Mouse (Mus musculus) thymus, postnatal 25 days (tissue): Measurements from ENCODE around the gene Casq2.

Experiments used
- DNase-seq: peaks from one replicate; pipeline ENCODE4 v3.0.0; 2022

Casq2 gene

DNA sequence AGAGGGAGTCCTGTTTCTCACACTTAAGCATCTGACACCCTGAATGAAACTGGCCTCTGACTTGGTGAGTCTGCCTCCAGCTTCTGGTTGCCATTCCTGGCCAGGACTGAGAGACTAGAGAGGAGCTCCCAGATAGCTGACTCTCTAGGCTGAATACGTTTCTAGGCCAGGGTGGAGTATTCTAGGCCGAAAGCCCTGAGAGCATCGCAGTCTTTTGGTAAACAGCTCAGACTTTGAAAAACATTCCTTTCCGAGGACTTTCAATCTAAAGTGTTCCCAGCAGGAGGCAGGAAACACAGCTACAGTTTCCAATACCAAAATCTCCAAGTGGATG is 80.0 kb downstream of the Casq2 start:
- DNase-seq, result no peak

DNA sequence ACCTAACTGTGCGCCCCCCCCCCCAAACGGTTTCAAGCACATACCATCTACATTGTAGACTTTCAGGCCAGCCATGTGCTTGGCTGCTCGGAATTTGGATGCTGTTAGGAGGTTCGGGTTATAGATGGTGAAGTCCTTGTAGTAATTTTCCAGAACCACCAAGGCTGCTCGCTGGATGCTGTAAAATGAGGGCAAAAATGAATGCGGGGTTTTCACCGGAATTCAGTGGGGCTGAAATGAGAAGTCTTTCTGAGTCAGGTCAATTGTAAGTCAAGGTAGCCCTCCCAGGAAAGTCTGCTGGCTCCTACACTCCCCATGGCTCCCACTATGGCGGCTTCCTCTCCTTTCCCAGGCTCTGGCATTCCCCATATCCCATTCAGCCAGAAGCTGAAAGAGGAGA is 80.6 kb downstream of the Casq2 start:
- DNase-seq, result no peak

DNA sequence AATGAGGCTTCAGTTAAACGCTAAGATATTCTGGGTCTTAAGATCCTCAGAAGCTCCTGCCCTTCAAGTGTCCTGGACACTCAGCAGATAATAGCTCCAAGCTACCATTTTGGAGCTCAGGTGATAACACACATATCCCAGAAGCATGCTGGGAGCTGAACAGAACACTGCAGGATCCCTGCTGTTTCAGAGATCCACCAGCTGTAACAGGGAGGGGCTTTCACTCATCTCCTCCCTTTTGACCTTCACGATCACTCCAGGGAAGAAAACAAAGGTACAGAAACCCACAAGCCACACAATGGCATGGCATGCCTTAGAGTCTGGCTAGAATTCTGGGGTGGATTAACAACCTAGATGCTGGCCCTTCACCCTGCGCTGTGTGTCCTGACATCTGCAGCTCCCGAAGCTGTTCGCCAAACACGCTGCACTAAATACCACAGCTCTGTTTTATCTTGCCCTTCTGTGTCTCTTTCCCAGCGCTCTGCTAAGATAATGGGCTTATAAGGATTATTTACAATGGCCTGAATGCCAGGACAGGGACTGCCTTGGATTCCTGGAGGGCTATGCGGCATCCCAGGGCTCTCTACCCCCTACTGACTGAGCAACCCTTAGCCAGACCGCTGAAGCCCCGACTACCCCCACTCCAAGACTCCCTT is 81.5 kb downstream of the Casq2 start:
- DNase-seq, result no peak

DNA sequence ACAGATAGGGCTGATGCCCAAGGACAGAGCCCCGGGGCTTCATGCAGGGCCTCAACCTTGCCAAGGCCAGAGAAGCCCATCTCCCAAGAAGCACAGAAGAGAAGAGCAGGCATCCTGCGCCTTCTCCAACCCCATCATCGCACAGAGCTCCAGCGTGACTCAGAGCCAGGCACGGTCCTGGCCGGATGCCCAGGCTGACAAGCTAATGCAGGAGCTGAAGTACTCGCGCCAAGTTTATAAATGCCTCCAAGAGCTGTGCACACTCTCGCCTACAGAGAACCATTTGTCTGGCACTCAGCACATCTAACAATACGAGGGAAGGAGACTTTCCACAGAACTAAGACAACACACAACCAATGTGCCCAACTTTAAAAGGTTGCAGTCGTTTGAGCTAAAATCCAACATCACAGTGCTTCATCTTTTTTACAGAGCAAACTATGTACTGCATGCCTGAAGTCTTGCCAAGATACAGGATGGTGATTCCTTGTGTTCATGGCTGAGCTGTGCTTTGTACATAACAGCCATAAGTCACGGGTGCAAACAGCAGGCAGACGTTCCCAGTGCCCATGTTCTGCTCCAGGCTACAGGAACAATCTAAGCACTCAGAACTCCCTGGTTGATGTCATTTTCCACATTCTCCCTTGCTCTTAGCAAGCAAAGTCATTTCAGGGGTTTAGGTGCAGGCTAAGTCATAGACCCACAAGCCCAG is 83.1 kb downstream of the Casq2 start:
- no peak for DNase-seq

DNA sequence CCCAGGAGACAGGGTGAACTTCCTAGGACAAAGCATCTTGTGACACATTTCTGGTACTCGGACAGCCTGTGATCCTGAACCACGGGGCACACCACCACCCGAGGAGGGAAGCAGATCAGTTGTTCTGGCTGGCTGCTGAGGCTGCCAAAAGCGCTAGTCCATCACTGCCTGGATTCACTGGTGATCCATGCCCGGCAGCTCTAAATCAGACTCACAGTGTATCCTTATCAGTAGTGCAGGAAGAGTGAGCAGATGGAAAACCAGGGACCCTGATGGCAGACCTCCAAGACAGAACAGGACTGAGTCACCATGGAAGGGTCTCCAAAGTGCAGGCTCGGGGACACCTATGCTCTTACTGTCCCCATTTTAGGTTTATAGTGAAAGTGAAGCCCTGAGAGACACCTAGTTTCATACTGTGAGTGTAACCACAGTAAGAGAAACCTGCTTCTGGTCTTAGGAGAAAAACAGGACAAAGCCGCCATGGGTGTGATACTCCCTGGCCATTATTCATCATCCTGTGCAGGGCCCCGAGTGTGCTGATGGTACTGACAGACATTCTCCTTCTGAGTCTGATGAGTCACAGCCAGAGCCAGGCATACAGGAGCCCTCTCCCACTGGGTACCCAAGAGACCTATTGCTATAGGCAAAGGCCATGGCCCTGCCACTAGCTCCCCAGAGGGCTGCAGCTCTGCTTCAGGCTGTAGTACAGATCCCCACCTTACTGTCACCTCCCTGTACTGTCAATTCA is 88.1 kb downstream of the Casq2 start:
- DNase-seq, result no peak

DNA sequence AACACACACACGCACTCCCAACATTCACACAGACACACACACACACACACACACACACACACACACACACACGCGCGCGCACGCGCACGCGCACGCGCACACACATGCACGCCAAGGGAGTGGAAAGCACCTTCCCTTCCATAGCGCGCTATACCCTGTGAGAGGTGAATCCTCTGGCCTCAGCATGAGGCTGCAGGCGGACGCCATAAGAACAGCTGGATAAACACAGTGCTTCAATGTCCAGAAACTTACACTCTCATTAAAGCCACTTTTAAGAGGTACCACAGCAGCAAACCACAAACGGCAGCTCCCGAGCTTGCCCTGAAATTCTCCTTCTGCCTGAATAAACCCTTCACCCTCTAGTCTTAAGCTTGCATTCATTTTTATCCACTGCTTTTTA is 89.5 kb downstream of the Casq2 start:
- DNase-seq, result no peak

DNA sequence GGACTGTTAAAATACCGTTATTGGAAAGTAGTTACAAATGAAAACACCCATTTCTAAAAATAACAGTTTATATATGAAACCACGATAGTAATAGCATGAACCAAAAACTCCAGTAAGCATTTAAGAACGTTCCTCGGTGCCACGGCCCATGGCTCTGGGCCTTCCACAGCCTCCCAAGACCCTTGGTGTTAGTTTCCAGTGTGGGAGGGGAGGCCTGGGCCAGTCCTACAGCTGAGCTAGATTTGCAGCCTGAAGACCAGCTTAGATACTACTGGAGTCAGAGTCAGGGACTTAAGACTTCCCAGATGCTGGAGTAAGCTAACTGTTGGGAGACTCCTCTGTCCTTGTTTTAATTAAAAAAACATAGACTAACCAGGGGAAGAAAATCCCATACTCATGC is 89.9 kb downstream of the Casq2 start:
- DNase-seq, result no peak

DNA sequence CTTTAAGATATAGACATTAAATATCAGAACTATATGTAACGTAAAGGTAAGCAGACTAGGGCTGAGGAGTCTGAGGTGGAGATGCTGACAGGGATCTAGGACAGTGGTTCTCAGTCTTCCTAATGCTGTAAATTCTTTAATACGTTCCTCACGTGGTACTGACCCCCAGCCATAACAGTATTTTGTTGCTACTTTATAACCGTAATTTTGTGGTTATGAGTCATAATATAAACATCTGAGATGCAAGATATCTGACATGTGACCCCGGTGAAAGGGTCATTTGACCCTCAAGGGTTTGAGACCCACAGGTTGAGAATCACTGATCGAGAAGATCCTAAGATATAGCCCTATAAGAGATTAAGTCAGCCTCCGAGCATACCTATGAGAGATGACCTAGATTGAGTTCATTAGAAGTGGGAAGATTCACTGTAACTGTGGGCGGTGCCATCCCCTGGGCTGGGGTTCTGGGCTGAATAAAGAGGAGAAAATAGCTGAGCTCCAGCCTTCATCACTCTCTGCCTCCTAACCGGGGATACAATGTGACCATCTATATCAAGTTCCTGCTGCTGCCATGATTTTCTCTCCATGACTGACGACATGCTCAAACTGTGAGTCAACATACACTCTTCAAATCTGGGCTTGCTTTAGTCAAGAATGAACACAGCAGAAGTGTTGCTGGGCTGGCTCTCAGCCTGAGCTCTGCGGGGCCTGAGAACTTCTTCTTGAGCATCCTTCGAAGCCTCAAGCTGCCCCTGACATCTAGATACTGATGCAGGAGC is 91.8 kb downstream of the Casq2 start:
- DNase-seq, result no peak

DNA sequence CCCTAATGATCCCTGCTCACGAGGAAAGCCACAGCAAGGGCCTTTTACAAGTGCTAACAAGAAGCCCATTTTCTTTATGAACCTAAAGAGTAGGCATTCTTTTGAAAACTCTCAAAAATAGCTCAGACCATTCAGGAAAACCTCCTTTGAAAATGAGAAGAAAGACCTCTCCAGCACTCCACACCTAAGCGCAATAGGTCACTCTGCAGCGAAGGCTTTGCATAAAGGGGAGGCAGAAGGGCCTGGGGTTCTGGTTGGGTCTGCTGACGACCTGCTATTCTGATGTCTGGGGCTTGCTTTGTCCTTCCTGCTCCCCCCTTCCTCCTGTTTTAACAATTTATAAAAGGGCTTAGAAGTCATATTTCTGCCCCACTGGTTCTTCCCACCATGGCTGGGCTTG is 93.7 kb downstream of the Casq2 start:
- no peak for DNase-seq

DNA sequence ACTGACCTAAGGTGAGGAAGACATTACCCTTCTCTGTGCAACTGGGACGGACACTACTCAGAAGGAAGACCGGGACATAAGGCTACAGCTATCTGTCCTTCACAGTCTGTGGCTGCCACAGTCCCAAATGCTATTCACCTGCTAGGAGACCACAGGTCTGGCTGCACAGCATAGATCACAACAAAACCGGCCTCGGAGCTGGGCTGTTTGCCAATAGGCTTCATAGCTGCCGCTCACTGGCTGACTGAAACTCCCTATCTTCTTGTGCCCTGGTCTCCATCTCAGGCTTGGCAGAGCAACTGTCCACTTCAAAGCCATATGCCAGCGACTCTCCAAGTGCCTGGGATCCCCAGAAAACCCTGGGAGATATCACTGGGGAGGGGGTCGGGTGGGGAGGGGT is 94.5 kb downstream of the Casq2 start:
- no peak for DNase-seq

DNA sequence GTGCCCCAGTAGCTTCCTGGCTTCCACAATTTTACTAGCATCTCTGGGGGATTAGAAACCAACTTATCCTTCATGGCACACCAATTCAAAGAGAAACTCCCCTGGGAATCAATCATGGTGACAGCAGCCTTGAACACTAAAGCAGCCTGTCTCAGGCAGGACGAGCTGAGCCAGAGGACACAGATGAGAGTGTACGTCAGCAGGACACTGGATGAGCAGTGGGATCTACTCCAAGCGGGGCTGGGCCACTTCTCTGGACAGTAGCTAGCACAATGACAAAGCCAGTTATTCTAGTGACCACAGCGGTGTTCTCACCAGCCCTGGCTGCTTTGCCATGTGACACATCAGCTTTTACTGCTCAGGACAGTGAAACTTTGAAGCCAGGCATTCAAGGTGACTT is 95.0 kb downstream of the Casq2 start:
- no peak for DNase-seq

DNA sequence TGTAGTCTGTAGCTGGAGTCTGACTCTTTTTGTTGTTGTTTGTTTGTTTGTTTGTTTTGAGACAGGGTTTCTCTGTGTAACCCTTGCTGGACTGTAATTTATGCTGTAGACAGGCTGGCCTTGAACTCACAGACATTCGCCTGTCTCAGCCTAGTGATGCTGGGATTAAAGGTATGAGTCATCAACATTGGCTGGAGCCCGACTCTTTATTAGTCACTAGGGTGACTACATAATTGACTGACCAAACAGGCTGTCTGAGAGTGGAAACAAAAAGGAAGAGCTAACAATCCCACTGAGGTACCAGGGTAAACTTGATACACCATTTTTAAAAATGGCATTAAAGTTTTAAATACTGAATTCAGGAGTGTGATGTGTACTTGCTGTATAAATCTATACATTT is 96.4 kb downstream of the Casq2 start:
- no peak for DNase-seq

DNA sequence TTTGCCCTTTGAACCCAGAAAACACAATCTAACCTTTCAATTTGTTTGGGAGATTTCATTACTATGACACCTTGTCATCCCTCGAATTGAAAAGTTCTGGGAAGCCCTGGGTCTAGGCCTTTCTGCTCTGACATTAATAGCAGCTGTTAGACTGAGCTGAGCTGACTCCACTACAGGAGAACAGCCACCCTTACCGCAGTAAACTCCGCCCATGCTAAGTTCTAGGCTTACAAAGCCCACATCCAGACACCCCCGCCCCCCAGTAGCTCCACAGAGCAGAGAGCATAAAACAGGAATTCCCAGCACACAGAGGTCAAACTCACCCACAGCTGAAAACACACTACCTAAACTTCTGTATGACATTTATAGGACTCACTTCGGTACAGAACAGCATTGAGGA is 98.5 kb downstream of the Casq2 start:
- DNase-seq, result no peak

DNA sequence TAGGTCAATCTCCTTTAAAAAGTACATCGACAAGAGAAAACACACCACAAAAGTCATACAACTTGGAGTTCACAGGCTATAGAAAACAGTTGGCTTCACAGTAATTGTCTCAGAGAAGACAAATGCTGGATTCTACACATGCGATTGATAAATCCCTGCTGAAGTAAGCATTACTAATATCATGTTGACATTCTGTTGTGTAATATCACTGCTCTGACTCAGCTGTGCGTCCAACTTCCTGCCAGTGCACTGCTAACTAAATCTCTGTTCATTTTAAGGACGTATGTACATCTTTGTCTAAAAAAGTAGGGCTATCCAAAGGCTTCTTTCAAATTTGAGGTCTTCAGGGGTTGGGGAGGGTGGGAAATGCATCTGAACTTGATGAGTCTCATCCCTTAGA is 101.2 kb downstream of the Casq2 start:
- no peak for DNase-seq

DNA sequence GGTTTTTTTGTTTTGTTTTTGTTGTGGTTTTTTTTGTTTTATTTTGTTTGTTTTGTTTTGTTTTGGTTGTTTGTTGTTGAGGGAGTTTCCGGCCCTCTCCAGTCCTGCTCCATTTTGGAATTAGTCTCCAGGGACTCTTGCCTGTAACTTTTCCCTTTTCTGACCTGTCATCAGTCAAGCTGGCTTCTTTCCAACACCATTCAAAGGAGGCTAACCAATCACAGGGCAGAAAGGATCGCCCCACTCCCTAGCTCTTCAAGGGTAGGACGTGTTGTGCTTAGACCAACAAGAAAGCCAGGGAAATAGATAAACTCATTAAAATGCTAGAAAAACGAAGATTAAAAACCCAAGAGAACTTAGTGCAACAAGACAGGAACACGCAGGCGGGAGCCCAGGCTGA is 102.8 kb downstream of the Casq2 start:
- no peak for DNase-seq

DNA sequence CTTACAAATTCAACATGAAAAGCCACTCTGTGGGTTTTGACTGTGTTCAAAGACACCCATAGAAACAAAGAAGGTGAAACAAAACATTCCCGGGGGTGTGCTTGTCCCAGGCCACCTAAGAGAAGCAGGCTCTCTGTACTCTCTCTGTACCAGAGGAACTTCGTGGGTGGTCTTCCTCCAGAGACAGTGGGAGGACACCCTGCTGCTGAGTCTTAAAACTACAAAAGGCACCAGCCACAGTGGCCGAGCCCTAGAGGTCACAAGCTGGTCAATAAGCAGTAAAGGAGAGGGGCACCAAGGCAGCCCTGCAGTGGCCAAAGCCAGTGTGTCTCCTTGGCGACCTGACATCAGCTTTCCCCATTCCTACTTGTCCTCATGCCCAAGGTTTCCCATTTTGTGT is 103.8 kb downstream of the Casq2 start:
- no peak for DNase-seq

DNA sequence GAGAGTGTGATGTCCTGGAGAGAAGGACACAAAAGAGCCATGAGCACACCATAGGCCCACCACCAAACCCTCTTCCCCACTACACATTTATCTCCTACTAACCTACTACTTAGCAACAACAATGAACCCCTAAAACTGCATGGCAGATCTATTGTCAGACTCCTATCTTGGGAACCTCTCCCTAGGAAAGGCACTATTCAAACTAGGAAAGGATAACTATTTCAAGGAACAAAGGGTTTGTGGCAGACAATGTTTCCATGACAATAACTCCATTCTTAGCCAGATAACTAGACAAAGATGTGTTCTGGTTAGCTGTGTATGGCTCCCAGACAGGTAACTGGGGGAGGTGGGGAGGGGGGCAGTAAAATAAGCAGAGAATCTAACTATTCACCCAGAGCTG is 104.4 kb downstream of the Casq2 start:
- no peak for DNase-seq

DNA sequence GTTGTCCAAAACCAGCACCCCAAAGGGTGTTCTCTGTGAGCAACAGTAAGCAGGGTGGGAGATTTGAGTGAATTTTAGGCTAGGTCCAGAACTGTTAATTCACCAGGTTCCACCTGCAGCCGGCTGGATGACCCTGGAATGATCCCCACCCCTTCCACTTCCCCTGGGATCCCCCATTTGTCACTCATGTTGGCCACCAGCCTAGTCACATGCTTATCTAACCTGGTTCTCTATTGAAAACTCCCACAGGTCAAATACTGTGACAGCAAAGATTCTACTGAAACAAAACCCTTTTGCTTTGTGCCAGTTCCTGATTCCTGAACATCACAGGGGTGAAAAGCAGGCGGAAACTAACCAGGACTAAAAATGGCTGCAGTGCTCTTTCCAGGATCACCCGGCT is 105.4 kb downstream of the Casq2 start:
- no peak for DNase-seq

DNA sequence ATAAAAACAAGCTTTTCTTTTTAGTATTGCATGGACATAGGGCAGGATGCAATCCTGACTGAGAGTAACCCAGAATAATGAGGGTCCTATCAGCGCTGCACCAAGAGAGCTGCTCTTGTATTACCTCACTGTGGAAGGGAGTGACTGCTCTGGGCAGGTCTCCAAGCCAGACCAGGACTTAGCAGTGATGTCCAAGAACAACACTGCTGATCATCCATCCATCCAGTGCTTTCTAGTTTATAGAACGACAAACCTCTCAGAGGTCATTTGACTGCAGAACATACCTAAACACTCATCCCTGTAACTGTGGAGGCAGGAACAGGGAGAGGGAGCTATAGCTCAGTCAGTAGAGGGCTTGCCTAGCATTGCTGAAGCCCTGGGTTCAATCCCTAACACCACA is 106.4 kb downstream of the Casq2 start:
- DNase-seq, result no peak

DNA sequence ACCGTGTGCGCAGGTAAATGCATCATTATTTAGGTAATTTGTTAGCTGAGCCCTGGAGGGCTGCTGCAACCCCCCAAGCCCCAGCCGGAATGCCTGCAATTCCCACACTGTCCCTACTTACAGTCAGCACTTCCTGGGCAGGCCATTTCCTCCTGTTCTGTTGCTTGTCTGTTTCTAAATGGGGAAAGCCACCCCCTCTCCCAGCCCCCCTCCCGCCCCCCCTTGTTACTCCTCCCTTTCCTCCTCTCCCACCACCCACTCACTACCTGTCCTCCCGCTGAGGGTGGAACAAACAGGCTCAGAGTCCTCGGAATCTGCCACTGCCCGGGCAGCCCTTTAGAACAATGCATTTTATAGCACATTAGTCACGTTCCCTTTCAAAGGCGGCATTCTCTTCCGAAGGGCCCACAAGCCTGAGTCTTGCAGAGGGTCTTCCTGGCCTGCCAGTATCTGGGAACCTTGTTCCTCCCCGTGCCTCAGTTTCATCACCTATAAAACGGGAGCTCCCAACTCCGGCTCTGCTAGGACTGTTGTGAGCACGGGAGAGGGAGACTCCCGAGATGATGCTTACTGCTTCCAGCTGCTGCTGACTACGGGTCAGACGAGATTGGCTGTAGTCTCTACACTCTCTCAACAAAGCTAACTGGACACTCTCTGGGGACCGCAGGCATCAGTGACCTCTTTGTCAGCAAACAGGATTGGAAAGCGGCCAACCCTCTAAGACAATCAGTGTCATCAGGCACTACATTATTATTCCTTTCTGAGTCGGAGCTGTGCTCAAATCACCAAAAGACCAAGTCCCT is 107.5 kb downstream of the Casq2 start:
- DNase-seq, result no peak

DNA sequence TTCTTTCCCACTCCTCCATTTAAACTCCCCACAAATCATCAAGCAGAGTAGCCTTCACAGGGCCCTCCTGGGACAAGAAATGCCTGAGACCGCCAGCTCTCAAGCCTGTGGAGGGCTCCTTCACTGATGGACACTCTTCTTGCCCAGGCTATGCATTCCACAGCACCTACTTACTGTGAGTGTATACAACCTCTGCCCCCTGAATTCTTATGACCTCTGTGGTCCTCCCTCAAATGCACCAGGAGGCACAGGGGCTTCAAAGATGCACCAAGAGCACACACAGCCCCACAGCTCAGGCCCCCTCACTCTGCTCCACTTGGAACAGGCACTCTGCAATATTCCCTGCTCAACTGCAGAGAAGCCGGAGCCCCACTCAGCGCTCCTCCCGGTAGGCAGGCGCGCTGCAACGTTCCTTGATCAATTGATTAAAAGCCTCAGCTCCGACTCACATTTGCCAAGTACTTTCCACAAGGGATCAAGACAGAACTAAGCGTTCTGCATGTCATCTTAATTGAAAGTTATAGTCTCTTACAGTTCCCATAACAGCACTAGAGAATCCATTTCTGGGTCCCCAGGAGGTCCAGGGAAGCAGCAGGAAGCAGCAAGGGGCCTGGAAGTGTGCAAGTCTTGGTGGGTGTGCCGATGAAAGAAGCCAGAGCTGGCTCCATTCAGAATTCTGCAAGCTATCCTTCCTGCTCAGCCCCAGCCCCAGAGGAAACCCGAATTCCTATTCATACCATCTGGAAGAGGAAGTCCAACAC is 108.3 kb downstream of the Casq2 start:
- DNase-seq, result no peak

DNA sequence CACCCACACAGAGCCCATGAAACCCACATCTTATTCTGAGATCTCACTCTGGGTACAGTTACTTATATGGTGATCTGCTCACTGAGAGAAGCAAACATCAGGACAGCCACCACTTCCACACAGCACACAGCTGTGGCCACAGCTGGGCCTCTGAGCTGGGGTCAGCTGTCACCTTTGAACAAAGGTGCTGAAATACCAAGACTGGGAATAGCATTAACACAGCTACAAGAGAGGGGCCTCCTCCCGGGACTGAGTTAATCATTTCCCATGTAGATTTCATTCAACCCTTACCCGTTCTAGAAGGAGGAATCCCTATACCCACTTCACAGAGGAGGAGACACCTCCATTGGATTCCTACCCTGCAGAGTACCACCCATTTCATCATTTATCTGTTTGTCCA is 109.5 kb downstream of the Casq2 start:
- DNase-seq, result no peak
